Mouse (Mus musculus) liver, embryonic 16.5 days (tissue): ENCODE measurements around the gene Tbx10. TPM values are rescaled to one million over a fixed set of nuclear protein-coding genes. Genes with fewer than 3 reads are reported as not detected.

ENCODE experiments used
- ATAC-seq: fragments of 200-750 bp; cut with Nextera tagmentation; 2 replicates; pipeline ENCODE4 v1.8.0; 2017; ENCODE audit warnings: low read depth, mild to moderate bottlenecking, moderate number of reproducible peaks, moderate library complexity
- H3K27ac ChIP-seq: fragments of 300-500 bp; sonication (generic); 2 replicates; pipeline ENCODE4 v1.5.1; 2014; ENCODE audit warnings: mild to moderate bottlenecking, low read length
- H3K27me3 ChIP-seq: fragments of 300-500 bp; sonication (generic); 2 replicates; pipeline ENCODE4 v1.6.1; 2014; ENCODE audit warnings: low read depth, low read length, mixed read lengths; ENCODE audit not compliant: control insufficient read depth, insufficient read depth
- H3K36me3 ChIP-seq: fragments of 300-500 bp; sonication (generic); 2 replicates; pipeline ENCODE4 v1.6.1; 2014; ENCODE audit warnings: mild to moderate bottlenecking; ENCODE audit not compliant: control insufficient read depth, insufficient read depth
- H3K4me1 ChIP-seq: fragments of 300-500 bp; sonication (generic); 2 replicates; pipeline ENCODE4 v1.6.1; 2014; ENCODE audit warnings: low read depth, low read length, mixed read lengths; ENCODE audit not compliant: control insufficient read depth
- H3K4me2 ChIP-seq: fragments of 300-500 bp; sonication (generic); 2 replicates; pipeline ENCODE4 v1.6.1; 2014; ENCODE audit warnings: low read depth, low read length, mixed read lengths
- H3K4me3 ChIP-seq: fragments of 300-500 bp; sonication (generic); 2 replicates; pipeline ENCODE4 v1.5.1; 2014; ENCODE audit warnings: low read depth, mild to moderate bottlenecking, low read length
- H3K9ac ChIP-seq: fragments of 300-500 bp; sonication (generic); 2 replicates; pipeline ENCODE4 v1.6.1; 2014; ENCODE audit warnings: low read depth, low read length
- H3K9me3 ChIP-seq: fragments of 300-500 bp; sonication (generic); replicated peaks from 2 replicates; pipeline ENCODE4 v1.6.1; 2016; ENCODE audit warnings: low read length; ENCODE audit not compliant: control insufficient read depth
- WGBS: fragments of 180-500 bp; shearing (Covaris S2); extraction: QIAGEN DNeasy Blood & Tissue Kit; methylation state at CpG from one replicate; pipeline ENCODE4 v1.1.7; 2014; ENCODE audit not compliant: insufficient replicate concordance; 5-methylcytosine and 5-hydroxymethylcytosine counted together
- polyA plus RNA-seq: library from polyadenylated mRNA; unstranded; fragments of >200 nt; fragmentation: Nextera tagmentation; extraction: Ambion mirVana; gene quantifications from 2 replicates; pipeline ENCODE4 v1.2.1, GENCODE M21; 2015

The Tbx10 gene
- polyA plus RNA-seq, 1 experiment from 2014 or later: not detected

GRCm38 (mm10) chr19:3996747-3997146 is 4.2 kb downstream of the Tbx10 start:
- H3K4me3 ChIP-seq: no peak overlapping the region
- peaks cover 17% of the 10 kb centered on the region for H3K4me1 ChIP-seq
- H3K9me3 ChIP-seq: no peaks in the 10 kb centered on the region
- H3K4me2 ChIP-seq: no peak overlapping the region
- H3K27ac ChIP-seq: no peak overlapping the region
- WGBS: 65% methylated on average over 8 of the region's 8 CpGs
- ATAC-seq: no peak
- H3K27me3 ChIP-seq: no peaks in the 10 kb centered on the region
- H3K9ac ChIP-seq: no peak overlapping the region
- no peaks in the 10 kb centered on the region for H3K36me3 ChIP-seq

DNA sequence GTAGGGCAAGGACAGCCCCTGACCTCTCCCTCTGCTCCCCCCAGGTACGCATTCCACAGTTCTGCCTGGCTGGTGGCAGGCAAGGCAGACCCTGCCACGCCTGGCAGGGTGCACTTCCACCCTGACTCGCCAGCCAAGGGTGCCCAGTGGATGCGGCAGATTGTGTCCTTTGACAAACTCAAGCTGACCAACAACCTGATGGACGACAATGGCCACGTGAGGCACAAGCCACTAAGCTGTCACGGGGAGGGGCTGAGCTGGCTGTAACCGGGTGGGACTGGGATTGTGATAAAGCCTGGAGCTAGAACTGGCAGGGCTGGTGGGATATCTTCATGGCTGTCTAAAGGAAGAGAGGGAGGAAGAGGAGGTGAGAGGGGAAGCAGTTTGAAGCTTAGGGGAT is 4.7 kb downstream of the Tbx10 start:
- Histone ChIP-seq H3K9ac (no peak overlapping the region), H3K9me3 (no peaks in the 10 kb centered on the region), H3K27ac (no peak overlapping the region), H3K36me3 (no peaks in the 10 kb centered on the region), H3K4me2 (no peak overlapping the region), H3K4me1 (peaks cover 17% of the 10 kb centered on the region), H3K27me3 (no peaks in the 10 kb centered on the region), H3K4me3 (no peak overlapping the region)
- 56% methylated on average over 8 of the region's 8 CpGs for WGBS
- no peak for ATAC-seq

GRCm38 (mm10) chr19:3998335-3998734 is 5.8 kb downstream of the Tbx10 start:
- H3K4me2 ChIP-seq: no peak overlapping the region
- H3K27ac ChIP-seq: no peak overlapping the region
- no peaks in the 10 kb centered on the region for H3K27me3 ChIP-seq
- no peak overlapping the region for H3K4me3 ChIP-seq
- H3K36me3 ChIP-seq: no peaks in the 10 kb centered on the region
- ATAC-seq: no peak
- WGBS: 71% methylated on average over 8 of the region's 8 CpGs
- no peaks in the 10 kb centered on the region for H3K9me3 ChIP-seq
- no peak overlapping the region for H3K9ac ChIP-seq
- peaks cover 17% of the 10 kb centered on the region for H3K4me1 ChIP-seq

DNA sequence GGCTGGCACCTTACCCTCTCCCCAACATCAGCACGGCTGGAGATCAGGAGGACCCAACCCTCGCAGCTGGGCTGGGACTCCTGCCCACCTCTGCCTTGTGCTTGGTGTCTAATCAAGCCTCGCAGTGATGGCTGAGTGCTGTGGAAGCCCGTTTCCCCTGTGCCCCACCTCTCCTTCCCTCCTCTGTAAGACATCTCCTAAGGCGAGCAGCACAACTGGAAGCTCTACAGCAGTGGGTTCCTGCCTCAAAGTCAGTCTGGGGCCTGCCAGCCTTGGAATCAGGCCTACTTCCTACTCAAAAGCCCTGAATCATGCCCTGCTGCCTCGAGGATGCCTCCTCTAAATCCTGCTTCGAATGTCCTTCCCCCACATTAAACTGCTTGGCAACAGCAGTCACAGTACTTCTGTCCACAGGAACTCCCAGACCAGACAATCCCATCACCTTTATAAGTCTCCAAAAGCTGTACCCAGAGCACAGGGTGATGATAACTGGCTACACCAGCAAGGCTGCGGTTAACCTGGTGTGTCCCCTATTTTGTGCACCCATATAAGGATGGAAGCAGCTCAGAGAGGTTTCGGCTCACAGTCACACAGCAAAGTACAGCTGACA is 6.7 kb downstream of the Tbx10 start:
- H3K4me2 ChIP-seq: peak overlapping the region; percentile 98
- no peak overlapping the region for H3K9ac ChIP-seq
- H3K4me1 ChIP-seq: peaks cover 17% of the 10 kb centered on the region
- H3K27ac ChIP-seq: 0 out of 2 replicates have a peak overlapping the region, but pooled peaks have one; percentile 21
- no peaks in the 10 kb centered on the region for H3K9me3 ChIP-seq
- no peaks in the 10 kb centered on the region for H3K36me3 ChIP-seq
- no peaks in the 10 kb centered on the region for H3K27me3 ChIP-seq
- no peak overlapping the region for H3K4me3 ChIP-seq
- WGBS: 62% methylated on average over 9 of the region's 9 CpGs
- ATAC-seq: no peak

- Histone ChIP-seq H3K4me3 (peak within 1 kb of the TSS; percentile 88), H3K4me2 (peak within 1 kb of the TSS; percentile 98), H3K27ac (peak within 1 kb of the TSS; percentile 98), H3K4me1 (peaks cover 17% of the 10 kb centered on the region), H3K36me3 (no peaks in the 10 kb centered on the region), H3K9ac (peak within 1 kb of the TSS; percentile 89), H3K9me3 (no peaks in the 10 kb centered on the region), H3K27me3 (no peaks in the 10 kb centered on the region)
- peak; percentile 88 for ATAC-seq
- WGBS: under 1% methylated on average over 64 of the region's 64 CpGs
These were observed 7.8 kb downstream of the Tbx10 start, which contains the start of the genes Nudt8 and Gm49405 for GRCm38 (mm10) chr19:4000119-4000900. Gene Nudt8 (plus strand): TSS chr19:4000580. Gene Gm49405 (plus strand): TSS chr19:4000626.

GRCm38 (mm10) chr19:4000949-4001525 is 8.5 kb downstream of the Tbx10 start:
- Histone ChIP-seq H3K4me2 (peak overlapping the region; percentile 98), H3K4me3 (peak overlapping the region; percentile 88), H3K4me1 (peaks cover 17% of the 10 kb centered on the region), H3K27ac (peak overlapping the region; percentile 98), H3K9ac (peak overlapping the region; percentile 89), H3K36me3 (peaks cover 2% of the 10 kb centered on the region; the same call in 1 of the 2 replicates), H3K9me3 (no peaks in the 10 kb centered on the region), H3K27me3 (no peaks in the 10 kb centered on the region)
- WGBS: 20% methylated on average over 17 of the region's 17 CpGs
- ATAC-seq: no peak

- Histone ChIP-seq H3K9me3 (no peaks in the 10 kb centered on the region), H3K9ac (no peak overlapping the region), H3K27me3 (no peaks in the 10 kb centered on the region), H3K4me3 (no peak overlapping the region), H3K27ac (no peak overlapping the region), H3K4me1 (peaks cover 17% of the 10 kb centered on the region), H3K4me2 (no peak overlapping the region), H3K36me3 (peaks cover 10% of the 10 kb centered on the region; the same call in 1 of the 2 replicates)
- 79% methylated on average over 5 of the region's 5 CpGs for WGBS
- no peak for ATAC-seq
These were observed 9.2 kb downstream of the Tbx10 start for GRCm38 (mm10) chr19:4001752-4002151.

DNA sequence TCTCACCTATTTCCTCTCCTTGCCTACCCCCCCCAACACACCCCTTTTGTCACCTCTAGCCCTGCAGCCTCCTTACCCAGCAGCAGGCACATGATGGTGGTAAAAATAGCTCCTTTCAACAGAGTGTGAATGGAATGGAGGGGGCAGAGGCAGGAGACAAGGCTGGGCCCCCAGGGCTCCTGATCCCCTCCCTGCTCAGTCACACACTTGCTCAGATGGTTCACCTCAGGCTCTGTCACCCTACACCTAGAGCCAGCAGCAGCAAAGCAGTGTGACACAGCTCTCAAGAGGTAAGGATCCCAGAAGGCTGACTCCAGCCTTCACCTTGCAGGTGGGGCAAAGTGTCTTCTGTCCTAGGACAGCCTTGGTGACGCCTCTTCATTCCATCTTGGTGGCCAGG is 10.6 kb downstream of the Tbx10 start, which contains the start of gene Doc2g:
TSS of gene Doc2g (plus strand) at position 202 of the 400 bp plus-strand sequence.
- H3K4me3 ChIP-seq: no peak within 1 kb of the TSS
- no peak within 1 kb of the TSS for H3K27ac ChIP-seq
- ATAC-seq: no peak
- no peak within 1 kb of the TSS for H3K4me2 ChIP-seq
- H3K9me3 ChIP-seq: no peaks in the 10 kb centered on the region
- peaks cover 17% of the 10 kb centered on the region for H3K4me1 ChIP-seq
- H3K27me3 ChIP-seq: no peaks in the 10 kb centered on the region
- WGBS: 78% methylated on average over 1 of the region's 1 CpGs
- H3K36me3 ChIP-seq: peaks cover 21% of the 10 kb centered on the region
- H3K9ac ChIP-seq: no peak within 1 kb of the TSS

- no peaks in the 10 kb centered on the region for H3K27me3 ChIP-seq
- H3K4me3 ChIP-seq: no peak overlapping the region
- peaks cover 17% of the 10 kb centered on the region for H3K4me1 ChIP-seq
- H3K36me3 ChIP-seq: peaks cover 27% of the 10 kb centered on the region
- H3K9me3 ChIP-seq: no peaks in the 10 kb centered on the region
- WGBS: 75% methylated on average over 12 of the region's 12 CpGs
- ATAC-seq: no peak
- no peak overlapping the region for H3K4me2 ChIP-seq
- H3K9ac ChIP-seq: no peak overlapping the region
- H3K27ac ChIP-seq: no peak overlapping the region
These were observed 11.1 kb downstream of the Tbx10 start for GRCm38 (mm10) chr19:4003641-4004040.
